Mouse (Mus musculus): ENCODE measurements around the gene Olfr143. TPM values are rescaled to one million over a fixed set of nuclear protein-coding genes. Genes with fewer than 3 reads are reported as not detected.

The Olfr143 gene
- not detected for total RNA-seq (2021)
- long read RNA-seq, experiment 1, result 0 reads
- long read RNA-seq, experiment 2, result 0 reads

- DNase-seq, result no peak
Measured at GRCm38 (mm10) chr9:38252474-38252873, at the start of gene Olfr143. Gene Olfr143 (plus strand): TSS chr9:38252774.

DNA sequence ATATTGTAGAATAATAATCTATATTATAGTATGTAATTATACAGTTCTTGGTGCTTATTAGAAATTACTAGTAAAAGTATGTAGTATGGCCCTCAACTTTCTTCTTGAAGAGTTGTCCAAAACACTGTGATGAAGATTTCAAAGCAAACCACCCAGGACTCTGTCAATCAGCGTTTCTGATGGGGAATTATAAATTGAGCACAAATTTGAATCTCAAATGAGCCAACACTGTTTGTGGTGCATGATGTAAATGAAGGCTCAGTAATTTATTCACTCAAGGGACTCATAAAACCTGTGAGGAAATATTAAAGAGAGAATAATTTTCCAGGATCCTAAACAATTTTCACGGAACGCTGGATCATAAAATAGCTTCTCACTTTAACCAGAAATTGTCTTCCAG, 44.5 kb upstream of the Olfr143 start, which contains the start of gene Olfr893:
Olfr893 (plus strand) TSS at position 301 of the 400 bp plus-strand sequence.
- no peak for DNase-seq

- DNase-seq, result no peak
Measured at GRCm38 (mm10) chr9:38217755-38218154, 34.8 kb upstream of the Olfr143 start, which contains the start of gene Olfr894. Gene Olfr894 (plus strand): TSS chr9:38218055.

- no peak for DNase-seq
Measured at GRCm38 (mm10) chr9:38267551-38267950, 15.0 kb downstream of the Olfr143 start, which contains the start of gene Olfr895. Gene Olfr895 (plus strand): TSS chr9:38267851.

DNA sequence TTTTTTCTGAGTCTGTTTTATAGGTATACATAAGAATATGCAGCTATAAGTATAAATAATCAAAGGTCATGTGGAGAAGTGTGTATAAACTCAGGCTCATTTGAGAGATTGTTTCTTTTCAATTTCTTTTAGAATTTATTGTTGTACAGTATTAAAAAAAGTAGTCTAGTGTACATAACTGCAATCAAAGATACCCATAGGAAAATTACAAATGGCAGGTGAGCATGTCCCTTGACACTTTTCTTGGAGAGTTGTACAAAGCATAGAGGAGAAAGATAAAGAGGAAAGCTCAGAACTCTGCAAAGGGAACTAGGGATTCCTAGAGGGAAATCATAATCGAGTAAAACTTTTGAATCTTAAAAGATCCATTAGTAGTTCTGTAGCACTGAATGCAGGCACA, 38.2 kb downstream of the Olfr143 start, which contains the start of gene Olfr896-ps1:
Olfr896-ps1 (plus strand) TSS at position 301 of the 400 bp plus-strand sequence.
- no peak for DNase-seq

Other genes starting within 250 kb of the Olfr143 start
- gene Olfr883, start 227.0 kb upstream of the Olfr143 start, total RNA-seq (2021), result not detected
- gene Olfr884, start 206.2 kb upstream of the Olfr143 start, total RNA-seq (2021), result not detected
- gene Olfr885, start 191.5 kb upstream of the Olfr143 start, total RNA-seq (2021), result not detected
- not detected for gene Olfr887, start 168.7 kb upstream of the Olfr143 start, total RNA-seq (2021)
- gene Olfr888, start 144.6 kb upstream of the Olfr143 start, total RNA-seq (2021), result not detected
- gene Olfr889, start 137.6 kb upstream of the Olfr143 start, total RNA-seq (2021), result under 1 TPM in 1 of 2 experiments, not detected in 1; 0.06 TPM
- gene Olfr890, start 110.3 kb upstream of the Olfr143 start, total RNA-seq (2021), result not detected
- not detected for gene Olfr891, start 72.0 kb upstream of the Olfr143 start, total RNA-seq (2021)
- not detected for gene Olfr893, start 44.4 kb upstream of the Olfr143 start, total RNA-seq (2021)
- gene Olfr894, start 34.7 kb upstream of the Olfr143 start, total RNA-seq (2021), result not detected
- gene Olfr895, start 15.1 kb downstream of the Olfr143 start, total RNA-seq (2021), result not detected
- not detected for gene Olfr896-ps1, start 38.3 kb downstream of the Olfr143 start, total RNA-seq (2021)
- gene Olfr25, start 76.3 kb downstream of the Olfr143 start, total RNA-seq (2021), result not detected
- not detected for gene Olfr898, start 95.6 kb downstream of the Olfr143 start, total RNA-seq (2021)
- not detected for gene Olfr250, start 114.1 kb downstream of the Olfr143 start, total RNA-seq (2021)
- not detected for gene Olfr251, start 124.3 kb downstream of the Olfr143 start, total RNA-seq (2021)
- not detected for gene Olfr147, start 148.9 kb downstream of the Olfr143 start, total RNA-seq (2021)
- gene Olfr901, start 176.7 kb downstream of the Olfr143 start, total RNA-seq (2021), result not detected
- not detected for gene Olfr902, start 194.9 kb downstream of the Olfr143 start, total RNA-seq (2021)
- not detected for gene Olfr904, start 210.4 kb downstream of the Olfr143 start, total RNA-seq (2021)
- gene Olfr905, start 218.3 kb downstream of the Olfr143 start, total RNA-seq (2021), result not detected
- gene Olfr906, start 234.3 kb downstream of the Olfr143 start, total RNA-seq (2021), result not detected
- not detected for gene Olfr907, start 243.0 kb downstream of the Olfr143 start, total RNA-seq (2021)